Mouse (Mus musculus): ENCODE measurements around the gene Nploc4.
"Not testable (repeated sequence)": the region's sequence is repeated elsewhere in the genome, so short reads cannot be mapped to it uniquely, and the experiment has no call there.

Gene Nploc4

GRCm38 (mm10) chr11:120442765-120443280 is 5.3 kb upstream of the Nploc4 start:
- DNase-seq (ENCODE audit: low spot score), result no peak

- DNase-seq (ENCODE audit: low spot score), result no peak
Measured at GRCm38 (mm10) chr11:120442344-120442743, 4.8 kb upstream of the Nploc4 start, which contains the start of gene Tspan10. Gene Tspan10, plus strand, starts transcription at chr11:120442644.

GRCm38 (mm10) chr11:120437857-120438385 is 413 bp upstream of the Nploc4 start:
- DNase-seq (ENCODE audit: low spot score), result no peak

GRCm38 (mm10) chr11:120426727-120427126 is 10.8 kb downstream of the Nploc4 start:
- no peak for DNase-seq (ENCODE audit: low spot score)

- peak; percentile 46 for DNase-seq (ENCODE audit: low spot score)
Measured at GRCm38 (mm10) chr11:120423569-120424295, 13.8 kb downstream of the Nploc4 start.

GRCm38 (mm10) chr11:120422651-120423568 is 14.6 kb downstream of the Nploc4 start:
- no peak for DNase-seq (ENCODE audit: low spot score)

GRCm38 (mm10) chr11:120418592-120418991 is 18.9 kb downstream of the Nploc4 start:
- no peak for DNase-seq (ENCODE audit: low spot score)

- DNase-seq (ENCODE audit: low spot score), result no peak
Measured at GRCm38 (mm10) chr11:120417852-120418251, 19.7 kb downstream of the Nploc4 start.

GRCm38 (mm10) chr11:120413621-120414020 is 23.9 kb downstream of the Nploc4 start:
- not testable (repeated sequence) for DNase-seq (ENCODE audit: low spot score)

- no peak for DNase-seq (ENCODE audit: low spot score)
Measured at GRCm38 (mm10) chr11:120406445-120406844, 31.1 kb downstream of the Nploc4 start.

- no peak for DNase-seq (ENCODE audit: low spot score)
Measured at GRCm38 (mm10) chr11:120405867-120406266, 31.6 kb downstream of the Nploc4 start.

GRCm38 (mm10) chr11:120404814-120405213 is 32.7 kb downstream of the Nploc4 start:
- DNase-seq (ENCODE audit: low spot score), result no peak

- DNase-seq (ENCODE audit: low spot score), result no peak
Measured at GRCm38 (mm10) chr11:120399319-120399718, 38.2 kb downstream of the Nploc4 start.

GRCm38 (mm10) chr11:120397602-120398001 is 39.9 kb downstream of the Nploc4 start:
- DNase-seq (ENCODE audit: low spot score), result no peak

- no peak for DNase-seq (ENCODE audit: low spot score)
Measured at GRCm38 (mm10) chr11:120395661-120396060, 41.8 kb downstream of the Nploc4 start.

GRCm38 (mm10) chr11:120388580-120388979 is 48.9 kb downstream of the Nploc4 start:
- no peak for DNase-seq (ENCODE audit: low spot score)

GRCm38 (mm10) chr11:120387157-120387556 is 50.4 kb downstream of the Nploc4 start:
- no peak for DNase-seq (ENCODE audit: low spot score)

GRCm38 (mm10) chr11:120386632-120387031 is 50.9 kb downstream of the Nploc4 start:
- no peak for DNase-seq (ENCODE audit: low spot score)

GRCm38 (mm10) chr11:120382509-120382908 is 55.0 kb downstream of the Nploc4 start:
- no peak for DNase-seq (ENCODE audit: low spot score)

- no peak for DNase-seq (ENCODE audit: low spot score)
Measured at GRCm38 (mm10) chr11:120381157-120381556, 56.4 kb downstream of the Nploc4 start.

GRCm38 (mm10) chr11:120380271-120380670 is 57.2 kb downstream of the Nploc4 start:
- no peak for DNase-seq (ENCODE audit: low spot score)
